Mouse (Mus musculus): ENCODE data around the gene Rab43. TPM values are rescaled to one million over a fixed set of nuclear protein-coding genes. Genes with fewer than 3 reads are reported as not detected.

Rab43 gene
- total and polyA plus RNA-seq, 3 experiments: 4.0 to 13.2 TPM; not detected in 1

DNA sequence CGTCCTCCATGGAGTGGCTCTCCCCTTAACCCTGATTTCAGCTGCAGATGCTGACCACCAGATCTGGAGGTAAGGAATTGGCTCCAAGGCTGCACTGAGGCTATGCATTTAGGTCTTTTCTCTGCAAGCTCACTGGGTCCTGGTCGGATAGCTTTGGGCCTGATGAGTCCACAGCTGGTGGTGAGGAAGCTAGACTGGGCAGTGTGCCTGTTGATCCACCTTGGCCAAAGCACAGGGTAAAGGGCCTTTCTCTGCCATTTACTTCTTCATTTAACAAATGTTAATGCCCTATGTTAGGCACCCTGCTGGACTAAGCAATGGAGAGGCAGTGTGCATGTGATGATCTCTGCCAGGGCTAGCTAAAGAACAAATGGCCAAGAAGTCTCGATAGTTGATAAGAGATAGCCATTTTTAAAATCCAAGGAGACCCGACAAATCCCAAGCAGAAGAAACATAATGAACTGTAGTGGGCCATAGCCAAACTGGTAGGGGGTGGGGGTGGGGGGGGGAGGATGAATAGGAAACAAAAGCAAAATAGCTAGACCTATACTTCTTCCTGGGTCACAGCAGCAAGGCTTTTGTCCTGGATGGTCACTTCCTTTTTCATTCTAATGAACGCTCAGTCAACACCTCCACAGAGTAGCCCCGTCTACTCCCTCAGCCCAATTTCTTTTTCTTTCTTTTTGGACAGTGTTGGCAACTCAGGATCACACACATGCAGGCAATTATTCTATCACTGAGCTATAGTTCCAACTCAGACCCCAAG, 16.4 kb downstream of the Rab43 start:
- H3K27me3 ChIP-seq (ENCODE audit: control insufficient read depth in 1 of 2, insufficient read depth in 2 of 2, low read length in 2 of 2): no peaks in the 10 kb centered on the region
- peaks cover 6 to 11% of the 10 kb centered on the region in 2 experiments for H3K4me1 ChIP-seq (ENCODE audit: control insufficient read depth in 1 of 2, insufficient read depth in 2 of 2, low read length in 2 of 2)
- H3K36me3 ChIP-seq (ENCODE audit: control insufficient read depth in 1 of 2, insufficient read depth in 2 of 2, low read length in 2 of 2): peaks cover 0 to 12% of the 10 kb centered on the region in 2 experiments; a peak in 2 of 4 replicates
- H3K4me3 ChIP-seq (ENCODE audit: control insufficient read depth in 1 of 2, insufficient read depth in 1 of 2, low read depth in 2 of 2, low read length in 2 of 2): no peak overlapping the region
- no peaks in the 10 kb centered on the region for H3K79me2 ChIP-seq (ENCODE audit: control insufficient read depth, insufficient read depth, low read length, poor library complexity)
- no peak for TF ChIP-seq CHD1 (IDR thresholded peaks at IDR 0.05; ENCODE audit: low read depth, low read length)
- no peak for TF ChIP-seq ZC3H11A (IDR thresholded peaks at IDR 0.05; ENCODE audit: low read depth, low read length)
- TF ChIP-seq RAD21 (IDR thresholded peaks at IDR 0.05; ENCODE audit: low read depth, low read length): no peak
- TF ChIP-seq KAT2A (conservative IDR thresholded peaks at IDR 0.05; ENCODE audit: low read depth, low read length): no peak
- TF ChIP-seq MYC (IDR thresholded peaks at IDR 0.05; ENCODE audit: low read depth, low read length): no peak
- TF ChIP-seq E2F4 (IDR thresholded peaks at IDR 0.05; ENCODE audit: borderline replicate concordance, low read depth, low read length): no peak
- TF ChIP-seq SIN3A (IDR thresholded peaks at IDR 0.05; ENCODE audit: low read length): no peak
- no peak for TF ChIP-seq CHD2 (IDR thresholded peaks at IDR 0.05; ENCODE audit: low read length)
- no peak for TF ChIP-seq POLR2AphosphoS2 (IDR thresholded peaks at IDR 0.05; ENCODE audit: low read length)
- TF ChIP-seq CTCF (IDR thresholded peaks at IDR 0.05 in 2 of 3, conservative IDR thresholded peaks at IDR 0.05 in 1 of 3; ENCODE audit: control insufficient read depth in 1 of 3, insufficient read depth in 1 of 3, low read depth in 2 of 3, low read length in 3 of 3, poor library complexity in 1 of 3, severe bottlenecking in 1 of 3): no peak
- no peak for TF ChIP-seq RCOR1 (IDR thresholded peaks at IDR 0.05; ENCODE audit: low read depth, low read length)
- no peak for TF ChIP-seq TAL1 (IDR thresholded peaks at IDR 0.05; ENCODE audit: low read length)
- no peak for TF ChIP-seq ETS1 (IDR thresholded peaks at IDR 0.05; ENCODE audit: low read depth, low read length)
- H3K9me3 ChIP-seq (replicated peaks; ENCODE audit: insufficient read depth, low read length): no peaks in the 10 kb centered on the region
- DNase-seq (ENCODE audit: low read depth, low spot score): no peak
- no peak overlapping the region for H3K9ac ChIP-seq (ENCODE audit: control insufficient read depth, low read depth, low read length, poor library complexity, severe bottlenecking)
- H3K27ac ChIP-seq (ENCODE audit: control insufficient read depth, low read depth, low read length): no peak overlapping the region

DNA sequence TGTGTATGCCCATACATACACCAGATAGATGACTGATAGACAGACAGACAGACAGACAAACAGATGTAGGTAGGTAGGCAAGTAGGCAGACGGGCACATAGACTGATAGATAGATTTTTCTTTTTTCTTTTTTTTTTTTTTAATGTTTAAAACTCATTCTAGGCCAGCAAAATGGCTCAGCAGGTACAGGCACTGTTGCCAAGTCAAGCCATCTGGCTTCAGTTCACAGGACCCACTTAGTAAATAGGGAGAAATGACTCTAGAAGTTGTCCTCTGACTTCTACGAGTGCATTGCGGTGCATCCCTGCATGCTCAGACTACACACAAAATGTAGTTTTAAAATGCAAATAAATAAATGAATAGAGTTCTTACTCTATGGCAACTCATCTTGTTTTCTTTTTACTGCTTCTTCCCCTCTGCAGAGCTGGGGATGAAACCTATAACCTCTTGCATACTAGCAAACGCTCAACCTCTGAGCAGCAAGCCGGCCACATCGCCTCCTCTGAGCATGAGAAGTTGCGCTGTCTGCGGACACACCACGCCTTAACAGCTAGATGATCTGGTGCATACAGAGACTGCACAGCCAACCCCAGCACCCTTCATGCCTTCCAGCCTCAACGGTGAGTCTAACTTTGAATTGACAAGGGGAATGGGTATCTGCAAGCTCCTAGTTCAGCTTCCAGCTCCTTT, 18.0 kb downstream of the Rab43 start:
- DNase-seq (ENCODE audit: low read depth, low spot score): no peak
- H3K36me3 ChIP-seq (ENCODE audit: control insufficient read depth in 1 of 2, insufficient read depth in 2 of 2, low read length in 2 of 2): peaks cover 0 to 25% of the 10 kb centered on the region in 2 experiments; a peak in 2 of 4 replicates
- no peak overlapping the region for H3K4me3 ChIP-seq (ENCODE audit: control insufficient read depth in 1 of 2, insufficient read depth in 1 of 2, low read depth in 2 of 2, low read length in 2 of 2)
- TF ChIP-seq RCOR1 (IDR thresholded peaks at IDR 0.05; ENCODE audit: low read depth, low read length) (no peak), GABPA (IDR thresholded peaks at IDR 0.05; ENCODE audit: low read depth, low read length) (no peak), ETS1 (IDR thresholded peaks at IDR 0.05; ENCODE audit: low read depth, low read length) (no peak), CHD1 (IDR thresholded peaks at IDR 0.05; ENCODE audit: low read depth, low read length) (no peak), MAFK (IDR thresholded peaks at IDR 0.05; ENCODE audit: borderline replicate concordance, low read depth, low read length) (no peak)
- H3K27me3 ChIP-seq (ENCODE audit: control insufficient read depth in 1 of 2, insufficient read depth in 2 of 2, low read length in 2 of 2): no peaks in the 10 kb centered on the region
- H3K27ac ChIP-seq (ENCODE audit: control insufficient read depth, low read depth, low read length): no peak overlapping the region
- H3K4me1 ChIP-seq (ENCODE audit: control insufficient read depth in 1 of 2, insufficient read depth in 2 of 2, low read length in 2 of 2): peaks cover 21 to 27% of the 10 kb centered on the region in 2 experiments
- no peak overlapping the region for H3K9ac ChIP-seq (ENCODE audit: control insufficient read depth, low read depth, low read length, poor library complexity, severe bottlenecking)
- no peaks in the 10 kb centered on the region for H3K79me2 ChIP-seq (ENCODE audit: control insufficient read depth, insufficient read depth, low read length, poor library complexity)
- H3K9me3 ChIP-seq (replicated peaks; ENCODE audit: insufficient read depth, low read length): no peaks in the 10 kb centered on the region

Measured in MEL (cell line).